Mouse (Mus musculus) ES-Bruce4 (cell line): ENCODE data around the gene Cldn20.

Experiments
- CTCF ChIP-seq: IDR thresholded peaks from one replicate; pipeline ENCODE4 v1.8.1; 2011; ENCODE audit warnings: low read depth, low read length
- EP300 ChIP-seq: IDR thresholded peaks from 2 replicates; pipeline ENCODE4 v1.6.1; 2011; ENCODE audit warnings: low read depth, low read length; ENCODE audit not compliant: insufficient read depth
- POLR2A ChIP-seq: IDR thresholded peaks from one replicate; pipeline ENCODE4 v1.8.1; 2011; ENCODE audit warnings: low read length; ENCODE audit not compliant: insufficient read depth

GRCm38 (mm10) chr17:3483091-3483490 lies 49.3 kb upstream of the Cldn20 start:
- no peak for TF ChIP-seq POLR2A
- no peak for TF ChIP-seq EP300
- TF ChIP-seq CTCF = no peak
